Mouse (Mus musculus) CH12.LX (cell line): ENCODE measurements at regions not wholly inside any gene's neighbourhood (a gene's known extent, or its start where the extent isn't known, plus 50 kb on each side); places are given as distances from the start of the nearest gene placed in this dataset.
"Not testable (repeated sequence)": the region's sequence is repeated elsewhere in the genome, so short reads cannot be mapped to it uniquely, and the experiment has no call there.

Experiments used
- BHLHE40 ChIP-seq: IDR thresholded peaks from 2 replicates; pipeline ENCODE4 v1.6.1; 2011; ENCODE audit warnings: mild to moderate bottlenecking, low read depth, low read length, improper control_type of control experiment
- CTCF ChIP-seq, 2 experiments: IDR thresholded peaks in 1 of 2; conservative IDR thresholded peaks in 1 of 2; 2 replicates each; pipeline ENCODE4 v1.5.1; 2011 to 2012; ENCODE audit warnings: low read depth in 2 of 2, low read length in 2 of 2, improper control_type of control experiment in 1 of 2, inconsistent platforms in 1 of 2, mild to moderate bottlenecking in 1 of 2, moderate library complexity in 1 of 2
- EP300 ChIP-seq: IDR thresholded peaks from 2 replicates; pipeline ENCODE4 v1.6.1; 2011; ENCODE audit warnings: low read length, improper control_type of control experiment
- ETS1 ChIP-seq: conservative IDR thresholded peaks from 2 replicates; pipeline ENCODE4 v1.6.1; 2012; ENCODE audit warnings: low read depth, mild to moderate bottlenecking, inconsistent platforms, low read length, improper control_type of control experiment, moderate library complexity
- POLR2A ChIP-seq: IDR thresholded peaks from 2 replicates; pipeline ENCODE4 v1.6.1; 2011; ENCODE audit warnings: low read depth, mild to moderate bottlenecking, improper control_type of control experiment, low read length
- SIN3A ChIP-seq: IDR thresholded peaks from 2 replicates; pipeline ENCODE4 v1.6.1; 2012; ENCODE audit warnings: low read length, improper control_type of control experiment, inconsistent platforms
- TCF12 ChIP-seq: IDR thresholded peaks from 2 replicates; pipeline ENCODE4 v1.6.1; 2014; ENCODE audit warnings: low read depth, mild to moderate bottlenecking, inconsistent platforms, low read length, improper control_type of control experiment

- TF ChIP-seq ETS1; TCF12; POLR2A; BHLHE40; EP300; CTCF (conservative IDR thresholded peaks at IDR 0.05 in 1 of 2, IDR thresholded peaks at IDR 0.05 in 1 of 2; ENCODE audit: low read depth in 2 of 2, low read length in 2 of 2); SIN3A: not testable (repeated sequence)
These were observed 79.1 kb downstream of the Gm13691 start for GRCm38 (mm10) chr2:84069411-84069810.
